Mouse (Mus musculus) forebrain, embryonic 16.5 days (tissue): ENCODE measurements at regions not wholly inside any gene's neighbourhood (a gene's known extent, or its start where the extent isn't known, plus 50 kb on each side); places are given as distances from the start of the nearest gene placed in this dataset.

Experiments
- ATAC-seq: fragments of 200-750 bp; cut with Nextera tagmentation; 2 replicates; pipeline ENCODE4 v1.8.0; 2017; ENCODE audit warnings: mild to moderate bottlenecking, moderate library complexity
- H3K27ac ChIP-seq: fragments of 300-500 bp; sonication (generic); 2 replicates; pipeline ENCODE4 v1.5.1; 2014; ENCODE audit warnings: low read length, control low read depth
- H3K27me3 ChIP-seq: fragments of 300-500 bp; sonication (generic); replicated peaks from 2 replicates; pipeline ENCODE4 v1.6.1; 2014; ENCODE audit warnings: low read length; ENCODE audit not compliant: control insufficient read depth, insufficient read depth
- H3K36me3 ChIP-seq: fragments of 300-500 bp; sonication (generic); 2 replicates; pipeline ENCODE4 v1.6.1; 2014; ENCODE audit not compliant: control insufficient read depth, insufficient read depth
- H3K4me1 ChIP-seq: fragments of 300-500 bp; sonication (generic); replicated peaks from 2 replicates; pipeline ENCODE4 v1.6.1; 2014; ENCODE audit warnings: low read length; ENCODE audit not compliant: control insufficient read depth, insufficient read depth
- H3K4me2 ChIP-seq: fragments of 300-500 bp; sonication (generic); 2 replicates; pipeline ENCODE4 v1.6.1; 2014; ENCODE audit warnings: mild to moderate bottlenecking, low read length, control low read depth
- H3K4me3 ChIP-seq: fragments of 300-500 bp; sonication (generic); replicated peaks from 2 replicates; pipeline ENCODE4 v1.5.1; 2014; ENCODE audit warnings: mild to moderate bottlenecking, low read length, control low read depth
- H3K9ac ChIP-seq: fragments of 300-500 bp; sonication (generic); replicated peaks from 2 replicates; pipeline ENCODE4 v1.6.1; 2014; ENCODE audit warnings: low read depth, low read length, control low read depth
- H3K9me3 ChIP-seq: fragments of 300-500 bp; sonication (generic); 2 replicates; pipeline ENCODE4 v1.6.1; 2016; ENCODE audit warnings: low read length; ENCODE audit not compliant: control insufficient read depth
- WGBS: fragments of 180-500 bp; shearing (Covaris S2); extraction: QIAGEN DNeasy Blood & Tissue Kit; methylation state at CpG from one replicate; pipeline ENCODE4 v1.1.7; 2014; 5-methylcytosine and 5-hydroxymethylcytosine counted together

DNA sequence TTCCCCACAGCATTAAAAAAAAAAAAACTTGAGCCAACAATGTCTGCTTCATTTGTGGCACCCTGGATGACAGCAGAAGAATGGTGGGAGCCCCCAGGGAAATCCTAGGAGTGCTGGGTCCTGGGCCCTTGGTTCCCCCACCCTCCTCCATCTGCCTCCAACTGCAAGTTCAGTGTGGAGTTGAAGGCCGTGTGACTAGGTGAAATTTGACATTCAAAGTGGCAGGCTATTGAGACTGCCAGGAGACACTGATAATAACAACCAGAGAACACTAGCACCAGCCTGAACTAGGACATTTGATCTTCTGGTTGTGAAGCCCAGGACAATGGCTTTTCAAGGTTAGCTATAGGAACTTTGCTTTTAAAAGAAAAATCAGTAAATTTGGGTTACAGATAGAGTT is 74.0 kb downstream of the Adamts15 start:
- H3K9ac ChIP-seq, result no peak overlapping the region
- H3K9me3 ChIP-seq, result no peaks in the 10 kb centered on the region
- 41% methylated on average over 1 of the region's 1 CpGs for WGBS
- no peak for ATAC-seq
- H3K27me3 ChIP-seq, result no peaks in the 10 kb centered on the region
- H3K4me3 ChIP-seq, result no peak overlapping the region
- 0 out of 2 replicates have a peak, but pooled peaks cover 5% of the 10 kb centered on the region for H3K4me1 ChIP-seq
- no peak overlapping the region for H3K27ac ChIP-seq
- no peaks in the 10 kb centered on the region for H3K36me3 ChIP-seq
- no peak overlapping the region for H3K4me2 ChIP-seq

DNA sequence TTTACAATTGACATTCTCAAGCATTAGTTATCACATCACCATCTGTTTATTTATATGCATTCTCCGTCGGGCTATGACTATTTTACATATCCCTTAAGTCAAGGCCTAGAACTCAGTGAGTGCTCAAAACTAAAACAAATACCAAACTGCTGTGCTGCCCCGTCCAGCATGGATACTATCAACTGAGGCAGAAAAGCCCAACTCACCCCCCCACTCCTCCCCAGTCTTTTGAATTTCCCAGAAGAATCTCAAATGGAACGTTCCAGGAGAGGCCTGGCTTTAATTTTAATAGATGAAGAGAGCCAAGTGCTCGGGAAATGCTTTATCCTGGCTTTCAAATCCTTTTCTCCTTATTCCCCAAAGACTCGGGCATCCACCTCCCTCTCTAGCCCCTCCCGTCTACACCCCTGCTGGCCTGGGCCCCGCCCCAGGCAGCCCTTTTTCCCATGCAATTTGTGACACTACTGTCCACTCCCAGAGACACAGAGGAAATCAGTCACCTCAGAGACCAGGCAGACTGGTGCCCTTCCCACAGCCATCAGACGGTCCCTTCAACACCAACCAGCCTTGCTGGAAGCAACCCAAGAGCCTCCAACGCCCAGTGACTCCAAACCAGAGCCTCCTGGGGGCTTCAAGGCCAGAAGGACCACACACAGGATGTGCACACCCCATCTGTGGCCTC is 76.5 kb downstream of the Adamts15 start:
- 49% methylated on average over 10 of the region's 10 CpGs for WGBS
- ATAC-seq, result no peak
- no peak overlapping the region for H3K4me2 ChIP-seq
- no peaks in the 10 kb centered on the region for H3K9me3 ChIP-seq
- H3K4me3 ChIP-seq, result no peak overlapping the region
- H3K27ac ChIP-seq, result no peak overlapping the region
- no peaks in the 10 kb centered on the region for H3K27me3 ChIP-seq
- no peak overlapping the region for H3K9ac ChIP-seq
- H3K4me1 ChIP-seq, result 0 out of 2 replicates have a peak, but pooled peaks cover 5% of the 10 kb centered on the region
- no peaks in the 10 kb centered on the region for H3K36me3 ChIP-seq

DNA sequence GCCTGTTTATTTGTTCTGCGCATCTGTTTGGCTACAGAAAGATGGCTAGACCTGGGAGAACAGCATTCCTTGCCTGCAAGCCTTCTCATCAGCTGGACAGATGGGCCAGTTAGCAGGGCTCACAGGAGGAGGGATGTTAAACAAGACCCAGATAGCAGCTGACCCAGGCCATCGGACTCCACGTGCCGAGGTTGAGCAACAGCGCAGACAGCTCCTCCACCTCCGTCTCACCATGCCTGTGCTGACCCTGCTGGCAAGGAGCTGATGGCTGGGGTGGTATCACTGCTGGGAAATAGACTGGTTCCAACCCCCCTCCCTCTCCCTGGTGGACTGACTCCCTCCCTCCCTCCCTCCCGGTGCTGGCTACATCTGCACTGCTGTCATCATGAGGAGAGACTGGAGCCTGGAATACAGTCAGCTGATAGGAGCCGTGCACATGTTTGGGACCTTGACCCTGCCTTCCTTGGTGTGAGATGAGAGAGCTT is 78.1 kb downstream of the Adamts15 start:
- no peak overlapping the region for H3K4me2 ChIP-seq
- H3K9ac ChIP-seq, result no peak overlapping the region
- no peaks in the 10 kb centered on the region for H3K36me3 ChIP-seq
- H3K9me3 ChIP-seq, result no peaks in the 10 kb centered on the region
- WGBS, result 94% methylated on average over 8 of the region's 8 CpGs
- H3K27ac ChIP-seq, result no peak overlapping the region
- ATAC-seq, result no peak
- no peak overlapping the region for H3K4me3 ChIP-seq
- H3K27me3 ChIP-seq, result no peaks in the 10 kb centered on the region
- 0 out of 2 replicates have a peak, but pooled peaks cover 5% of the 10 kb centered on the region for H3K4me1 ChIP-seq

DNA sequence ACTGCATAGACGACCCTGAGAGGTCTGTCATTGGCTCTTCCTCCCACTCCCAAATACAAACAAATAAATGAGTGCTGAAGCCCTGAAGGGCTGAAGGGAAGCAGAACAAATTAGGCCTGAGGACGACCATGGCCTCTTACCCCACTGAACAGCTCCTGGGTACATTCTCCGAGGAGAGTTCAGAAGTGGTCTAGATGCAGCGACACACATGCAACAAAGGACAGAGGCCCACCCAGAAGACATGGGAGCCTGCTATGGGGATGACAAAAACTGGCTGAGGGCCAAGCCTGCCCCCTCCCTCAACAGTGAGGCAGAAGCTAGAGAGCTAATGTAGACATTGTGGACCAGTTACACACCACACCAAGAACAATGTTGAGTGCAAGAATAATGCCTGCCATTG is 87.3 kb downstream of the Adamts15 start:
- 47% methylated on average over 4 of the region's 4 CpGs for WGBS
- Histone ChIP-seq H3K4me2 (no peak overlapping the region), H3K36me3 (no peaks in the 10 kb centered on the region), H3K4me3 (no peak overlapping the region), H3K9me3 (no peaks in the 10 kb centered on the region), H3K4me1 (no peaks in the 10 kb centered on the region), H3K9ac (no peak overlapping the region), H3K27ac (no peak overlapping the region), H3K27me3 (no peaks in the 10 kb centered on the region)
- ATAC-seq, result no peak

- 85% methylated on average over 10 of the region's 10 CpGs for WGBS
- H3K4me1 ChIP-seq, result no peaks in the 10 kb centered on the region
- no peak overlapping the region for H3K9ac ChIP-seq
- no peaks in the 10 kb centered on the region for H3K36me3 ChIP-seq
- H3K27ac ChIP-seq, result no peak overlapping the region
- H3K4me3 ChIP-seq, result no peak overlapping the region
- no peaks in the 10 kb centered on the region for H3K27me3 ChIP-seq
- H3K4me2 ChIP-seq, result no peak overlapping the region
- H3K9me3 ChIP-seq, result no peaks in the 10 kb centered on the region
- no peak for ATAC-seq
Observed at GRCm38 (mm10) chr9:30834565-30834905, 87.7 kb downstream of the Adamts15 start.

GRCm38 (mm10) chr9:30833836-30834564 is 88.3 kb downstream of the Adamts15 start:
- 88% methylated on average over 15 of the region's 15 CpGs for WGBS
- Histone ChIP-seq H3K4me1 (no peaks in the 10 kb centered on the region), H3K4me2 (no peak overlapping the region), H3K27me3 (no peaks in the 10 kb centered on the region), H3K9ac (no peak overlapping the region), H3K27ac (no peak overlapping the region), H3K36me3 (no peaks in the 10 kb centered on the region), H3K4me3 (no peak overlapping the region), H3K9me3 (no peaks in the 10 kb centered on the region)
- no peak for ATAC-seq

GRCm38 (mm10) chr9:30829158-30829870 is 92.9 kb downstream of the Adamts15 start:
- Histone ChIP-seq H3K4me3 (no peak overlapping the region), H3K27ac (no peak overlapping the region), H3K4me2 (no peak overlapping the region), H3K27me3 (no peaks in the 10 kb centered on the region), H3K4me1 (no peaks in the 10 kb centered on the region), H3K36me3 (no peaks in the 10 kb centered on the region), H3K9ac (no peak overlapping the region), H3K9me3 (no peaks in the 10 kb centered on the region)
- no peak for ATAC-seq
- WGBS, result 89% methylated on average over 3 of the region's 3 CpGs

- no peaks in the 10 kb centered on the region for H3K9me3 ChIP-seq
- no peaks in the 10 kb centered on the region for H3K4me1 ChIP-seq
- no peaks in the 10 kb centered on the region for H3K27me3 ChIP-seq
- H3K4me3 ChIP-seq, result no peak overlapping the region
- H3K4me2 ChIP-seq, result no peak overlapping the region
- WGBS, result 68% methylated on average over 1 of the region's 1 CpGs
- H3K36me3 ChIP-seq, result no peaks in the 10 kb centered on the region
- no peak for ATAC-seq
- no peak overlapping the region for H3K9ac ChIP-seq
- no peak overlapping the region for H3K27ac ChIP-seq
Observed at GRCm38 (mm10) chr9:30827780-30828179, 94.5 kb downstream of the Adamts15 start.

DNA sequence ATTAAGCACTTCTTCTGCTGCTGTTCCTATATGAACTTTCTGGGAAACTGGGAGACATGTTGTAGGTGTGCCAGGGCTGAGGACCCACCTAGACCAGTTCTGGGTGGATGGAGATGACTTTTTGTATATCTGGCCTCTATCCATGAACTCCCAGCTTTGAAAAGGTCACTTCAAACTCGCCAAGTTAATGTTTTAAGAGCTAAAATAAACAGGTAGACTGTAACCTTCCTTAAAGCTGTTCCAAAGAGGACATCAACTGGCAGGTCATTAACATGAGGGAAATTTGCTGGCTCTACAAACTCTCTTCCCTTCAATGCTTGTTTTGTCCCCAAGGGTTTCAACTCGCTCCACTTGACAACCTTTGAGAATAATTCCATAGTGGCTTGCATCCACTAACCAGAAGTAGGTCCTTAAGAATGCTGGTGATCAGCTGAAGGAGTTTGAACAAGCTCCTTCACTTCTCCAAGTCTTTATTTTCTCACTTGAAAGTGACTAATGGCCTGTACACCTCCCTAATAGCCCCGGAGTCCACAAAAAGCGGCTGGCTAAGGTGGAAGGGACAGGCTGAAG is 98.1 kb downstream of the Adamts15 start:
- Histone ChIP-seq H3K36me3 (no peaks in the 10 kb centered on the region), H3K27me3 (no peaks in the 10 kb centered on the region), H3K9me3 (no peaks in the 10 kb centered on the region), H3K27ac (no peak overlapping the region), H3K9ac (no peak overlapping the region), H3K4me1 (no peaks in the 10 kb centered on the region), H3K4me2 (no peak overlapping the region), H3K4me3 (no peak overlapping the region)
- no peak for ATAC-seq
- 73% methylated on average over 4 of the region's 4 CpGs for WGBS
